Mouse (Mus musculus) gastrocnemius, postnatal 14 days (tissue): Measurements from ENCODE around the gene Gstm2. TPM values are rescaled to one million over a fixed set of nuclear protein-coding genes. Genes with fewer than 3 reads are reported as not detected.
"Not testable (repeated sequence)": the region's sequence is repeated elsewhere in the genome, so short reads cannot be mapped to it uniquely, and the experiment has no call there.

ENCODE experiments used
- DNase-seq: peaks from one replicate; pipeline ENCODE4 v3.0.0; 2021; ENCODE audit warnings: mixed read lengths
- intact Hi-C: fragments of 180-260 bp; cut with DNase I; formaldehyde crosslinking; loops from one replicate; pipeline ENCODE4 v1.15.1; 2025; ENCODE audit warnings: low total_unique reads
- long read RNA-seq, 2 experiments: library from polyadenylated mRNA; stranded (forward); transcript quantifications; one replicate each; pipeline ENCODE4 v2.0.0; 2021
- total RNA-seq, 2 experiments: library from RNA; stranded (reverse); gene quantifications; 2 replicates each; pipeline ENCODE4 v1.2.3; 2021

The Gstm2 gene
- 10 to 100 TPM; 43.8 to 50.8 TPM for total RNA-seq
- long read RNA-seq, experiment 1, transcript Gstm2-201 (8 exons, 1,064 nt), result major isoform, 29 of 34 reads
- long read RNA-seq, experiment 1, partial matches to known transcripts, result 3 of 34 reads
- long read RNA-seq, experiment 1, other reads (novel, unspliced or antisense), result 2 of 34 reads
- long read RNA-seq, experiment 2, transcript Gstm2-201 (8 exons, 1,064 nt), result major isoform, 41 of 52 reads
- long read RNA-seq, experiment 2, partial matches to known transcripts, result 5 of 52 reads
- long read RNA-seq, experiment 2, other reads (novel, unspliced or antisense), result 6 of 52 reads

DNA sequence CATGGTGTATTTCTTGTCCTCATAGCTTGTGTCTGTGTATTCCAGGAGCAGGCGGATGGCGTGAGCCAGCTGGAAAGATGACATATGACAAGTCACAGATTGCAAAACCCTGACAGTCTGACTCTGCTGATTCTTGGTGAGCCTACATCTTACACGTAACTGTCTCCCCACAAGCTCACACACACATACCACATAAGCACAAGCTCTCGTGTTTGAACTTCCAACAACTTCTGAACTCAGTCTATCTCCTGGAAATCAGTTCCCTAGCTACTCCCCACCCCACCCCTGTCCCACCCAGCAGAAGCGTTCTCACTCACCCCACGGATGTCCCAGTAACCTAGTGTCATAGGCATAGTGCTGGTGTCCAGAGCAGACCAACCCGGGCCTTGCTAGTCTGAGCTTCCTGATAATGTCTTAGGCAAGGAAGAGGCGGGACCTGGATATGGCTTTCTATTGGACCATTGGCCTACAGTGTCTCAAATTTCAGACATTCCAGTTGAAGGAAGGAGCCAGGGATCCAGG, at the start of gene Gstm2:
Gene Gstm2 (minus strand): TSS at position 413 of the 522 bp plus-strand sequence.
- intact Hi-C loops, result no loop called here
- peak; percentile 51 for DNase-seq

DNA sequence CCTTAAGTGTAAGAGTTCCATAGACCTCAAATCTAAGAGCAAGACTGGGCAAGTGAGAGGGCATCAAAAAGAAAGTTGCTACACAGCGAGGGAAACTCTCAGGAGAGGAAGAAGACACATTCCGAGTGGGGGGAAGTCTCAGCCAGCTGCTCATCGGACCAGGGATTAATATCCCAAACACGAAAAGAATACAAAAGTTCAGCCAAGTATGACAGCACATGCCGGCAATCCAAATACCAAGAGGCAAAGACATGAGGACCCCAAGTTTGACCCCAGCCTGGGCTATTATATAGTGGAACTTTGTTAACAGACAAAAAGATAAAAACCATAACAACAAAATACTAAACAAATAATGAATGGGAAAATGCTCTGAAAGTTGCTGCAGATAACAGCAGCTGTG, 46.9 kb upstream of the Gstm2 start:
- DNase-seq, result no peak

DNA sequence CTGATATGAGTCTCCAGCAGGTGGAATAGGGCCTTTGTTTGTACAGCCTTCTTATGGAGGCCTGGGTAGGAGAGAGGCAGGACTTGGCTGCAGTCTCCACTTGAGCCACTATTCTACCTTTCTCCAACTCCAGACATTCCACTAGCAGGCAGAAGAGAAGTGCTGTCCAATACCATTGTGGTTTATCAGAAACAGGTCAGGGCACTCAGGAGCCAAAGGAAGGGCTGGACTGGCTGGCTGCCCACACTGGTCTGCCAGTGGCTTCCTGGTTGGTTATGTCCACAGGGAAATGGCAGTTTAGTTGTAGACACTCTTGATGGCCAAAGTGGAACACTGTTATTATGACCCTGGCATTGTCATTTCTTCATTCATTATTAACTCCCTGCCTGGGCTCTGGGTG, 45.9 kb upstream of the Gstm2 start:
- intact Hi-C loops, result no loop called here
- no peak for DNase-seq

More for the DNA sequence above, 46.9 kb upstream of the Gstm2 start:
- intact Hi-C loops, result no loop called here

DNA sequence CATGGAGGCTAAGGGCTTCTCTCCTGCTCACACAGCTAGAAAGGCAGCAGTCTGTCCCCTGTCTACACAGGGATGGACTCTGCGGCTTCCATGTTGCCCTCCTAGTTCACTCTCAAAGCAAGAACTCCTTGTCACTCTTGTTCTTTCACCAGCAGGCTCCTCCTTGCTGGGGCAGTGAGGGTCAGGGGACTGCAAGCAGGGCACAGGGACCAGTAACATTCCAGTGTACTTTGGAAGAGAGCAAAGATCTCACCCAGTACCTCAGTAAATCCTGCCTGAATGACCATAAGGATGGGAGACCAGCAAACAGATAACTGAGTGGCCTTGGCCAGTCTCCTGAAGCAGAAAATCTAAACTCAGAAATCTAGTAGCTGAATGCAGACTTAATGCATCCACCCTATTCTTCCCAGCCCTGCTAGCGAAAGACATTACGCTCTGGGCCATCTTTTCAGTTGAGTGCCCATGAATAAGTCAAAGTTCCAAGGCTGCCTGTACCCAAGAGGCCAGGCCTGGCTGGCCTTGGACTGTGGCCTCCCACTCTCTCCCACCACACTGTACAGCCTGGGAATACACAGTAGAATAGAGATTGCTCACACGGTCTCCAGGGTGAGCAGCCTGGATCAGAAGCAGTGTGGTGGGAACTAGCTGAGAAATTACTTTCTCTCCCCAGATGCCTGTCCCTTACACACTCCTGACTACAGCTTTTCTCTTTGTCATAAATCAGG, 42.5 kb upstream of the Gstm2 start:
- intact Hi-C loops, result no loop called here

DNA sequence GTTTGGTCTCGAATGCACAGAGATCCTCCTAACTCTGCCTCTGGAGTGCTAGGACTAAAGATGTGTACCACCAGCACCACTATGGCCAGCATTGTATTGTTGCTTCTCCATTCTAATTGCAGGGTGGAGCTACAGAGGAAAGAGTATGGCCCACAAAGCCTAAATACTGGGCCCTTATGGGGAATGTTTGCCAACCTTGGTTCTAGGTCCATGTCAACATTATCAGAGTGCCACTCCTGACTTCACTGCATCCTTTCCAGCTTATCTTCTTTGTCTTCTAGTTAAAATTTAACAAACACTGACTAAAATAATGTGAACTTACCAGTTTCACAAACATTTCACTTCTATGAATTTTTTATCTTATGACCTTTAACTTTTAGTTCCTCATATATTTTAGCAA, 40.3 kb upstream of the Gstm2 start:
- DNase-seq, result no peak
- intact Hi-C loops, result no loop called here

More for the DNA sequence above, 42.5 kb upstream of the Gstm2 start:
- DNase-seq, result no peak

DNA sequence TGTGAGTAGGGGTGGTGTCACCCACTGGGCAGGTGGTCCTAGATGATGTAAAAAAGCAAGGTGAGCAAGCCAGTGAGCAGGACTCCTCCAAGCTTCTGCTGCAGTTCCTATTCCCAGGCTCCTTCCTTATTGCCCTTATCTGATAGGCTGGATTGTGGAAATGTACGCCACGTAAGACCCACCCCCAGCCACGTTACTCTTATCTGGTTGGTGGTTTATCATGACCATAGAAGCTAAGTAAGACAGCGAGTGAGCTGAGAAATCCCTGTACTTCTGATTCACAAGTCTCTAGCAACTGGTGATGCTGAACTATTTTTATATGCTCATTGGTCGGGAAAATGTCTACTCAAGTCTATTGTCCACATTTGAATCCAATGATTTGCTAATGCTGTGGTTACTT, 39.8 kb upstream of the Gstm2 start:
- intact Hi-C loops, result no loop called here
- DNase-seq, result no peak

DNA sequence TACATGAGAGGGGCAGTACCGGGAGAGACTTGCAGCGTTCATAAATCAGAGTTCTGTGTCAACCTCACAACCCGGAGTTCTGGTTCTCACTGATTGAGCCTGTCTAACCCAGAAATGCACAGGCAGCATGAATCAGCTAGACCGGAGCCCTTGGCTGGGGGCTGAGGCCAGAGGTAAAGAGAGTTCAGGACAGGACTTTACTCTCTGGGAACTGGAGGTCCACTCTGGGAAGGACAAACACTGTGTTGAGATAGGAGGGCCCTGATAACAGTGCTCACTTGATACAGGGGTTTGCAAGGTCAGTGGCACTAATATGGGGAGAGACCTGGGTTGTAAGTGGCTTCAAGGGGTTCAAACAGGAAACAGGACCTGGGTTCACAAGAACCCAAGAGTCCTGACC, 39.1 kb upstream of the Gstm2 start:
- intact Hi-C loops, result no loop called here
- no peak for DNase-seq

DNA sequence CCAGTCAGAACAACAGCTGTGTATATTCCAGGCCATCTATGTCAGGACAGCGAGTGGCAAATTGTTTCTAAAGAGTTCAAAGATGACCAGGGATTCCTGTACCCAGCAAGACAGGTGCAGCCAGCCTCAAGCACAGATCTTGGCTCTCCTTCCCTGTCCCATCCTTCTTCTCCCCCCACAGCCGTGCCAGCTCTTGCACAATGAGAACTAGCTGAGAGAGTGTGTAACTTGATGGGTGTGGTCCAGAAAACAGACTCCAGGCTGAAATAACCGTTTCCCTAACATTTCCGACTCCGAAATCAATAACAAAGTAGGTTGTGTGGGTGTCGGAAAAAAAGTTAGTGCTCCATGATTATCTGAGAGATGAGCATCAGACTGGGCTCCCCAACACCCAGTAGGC, 36.4 kb upstream of the Gstm2 start:
- intact Hi-C loops, result no loop called here
- peak; percentile 52 for DNase-seq

DNA sequence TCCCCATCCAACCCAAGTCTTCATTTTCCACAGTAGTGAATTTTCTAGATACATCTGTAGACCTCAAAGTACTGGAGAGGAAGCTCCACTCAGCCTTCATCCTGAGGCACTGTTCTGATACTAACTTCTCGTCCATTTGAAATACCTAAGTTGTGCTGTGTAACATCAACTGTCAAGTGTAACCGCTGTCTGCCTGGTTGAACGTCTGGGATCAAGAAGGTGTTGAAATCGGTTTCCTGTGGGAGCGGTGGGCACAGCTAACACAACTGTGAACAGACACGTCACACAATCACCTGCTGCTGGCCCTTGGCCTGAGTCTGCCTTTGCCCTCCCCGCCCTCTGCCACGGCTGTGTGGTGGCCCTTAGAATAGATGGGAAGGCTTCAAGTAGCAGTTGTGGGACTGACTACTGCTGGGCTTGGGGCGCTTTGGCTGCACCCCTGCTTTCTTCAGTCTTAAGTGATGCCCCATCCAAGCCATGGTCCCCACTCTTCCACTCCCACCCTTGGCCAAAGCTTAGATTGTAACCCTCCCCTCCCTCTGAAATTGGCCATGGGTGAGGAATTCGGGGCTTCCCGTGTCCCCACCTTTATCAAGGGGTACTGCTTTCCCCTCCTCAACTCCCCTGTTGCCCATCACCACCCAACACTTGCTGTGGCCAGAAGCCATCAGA, 34.2 kb upstream of the Gstm2 start:
- DNase-seq, intact Hi-C loops: not testable (repeated sequence)

DNA sequence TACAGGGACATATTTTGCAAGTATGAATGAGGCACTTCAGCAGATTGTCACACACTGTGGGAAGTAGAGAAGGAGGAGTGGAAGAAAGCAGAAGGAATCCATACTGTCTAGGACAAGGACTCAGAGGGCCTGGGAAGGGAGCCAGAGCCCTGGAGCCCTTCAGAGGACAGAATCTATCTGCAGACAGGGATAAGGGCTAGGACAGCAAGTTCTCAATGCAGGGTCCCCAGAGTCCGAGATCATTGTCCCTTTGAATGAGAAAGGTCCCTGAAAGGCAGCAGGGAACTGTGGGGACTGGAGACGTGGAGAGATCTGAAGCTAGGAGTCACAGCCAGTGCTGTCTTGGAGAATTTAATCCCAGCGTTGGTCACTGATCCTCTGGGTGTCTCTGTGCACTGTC, 33.0 kb upstream of the Gstm2 start:
- intact Hi-C loops, DNase-seq: not testable (repeated sequence)

DNA sequence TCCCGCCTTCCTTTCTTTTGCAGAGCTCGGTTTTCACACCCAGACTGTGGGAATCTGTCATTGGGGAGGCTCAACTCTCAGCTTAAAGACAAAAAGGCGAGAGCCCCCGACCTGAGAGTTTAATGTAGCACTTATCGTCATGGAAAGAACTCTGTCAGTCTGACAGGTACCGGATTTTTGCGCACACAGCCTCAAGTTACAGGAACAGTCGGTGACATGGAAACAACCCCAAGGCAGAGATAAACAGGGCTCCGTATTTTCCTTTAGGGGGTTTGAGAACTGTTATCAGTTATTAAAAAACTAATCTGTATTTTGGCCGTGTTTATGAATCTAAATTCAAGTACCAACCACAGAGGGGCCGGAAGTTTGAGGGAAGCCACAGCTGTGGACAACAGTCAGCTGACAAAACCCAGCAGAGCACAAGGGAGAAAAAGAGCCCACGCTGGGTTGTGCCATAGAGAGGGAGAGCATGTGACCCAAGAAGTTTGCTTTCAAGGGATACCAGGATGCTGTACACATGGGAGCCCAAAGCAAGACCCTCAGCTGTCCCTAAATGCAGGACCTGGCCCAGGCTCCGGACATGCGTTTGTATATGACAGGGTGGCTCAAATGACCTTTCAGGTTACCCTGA, 32.1 kb upstream of the Gstm2 start:
- no peak for DNase-seq
- intact Hi-C loops, result no loop called here

DNA sequence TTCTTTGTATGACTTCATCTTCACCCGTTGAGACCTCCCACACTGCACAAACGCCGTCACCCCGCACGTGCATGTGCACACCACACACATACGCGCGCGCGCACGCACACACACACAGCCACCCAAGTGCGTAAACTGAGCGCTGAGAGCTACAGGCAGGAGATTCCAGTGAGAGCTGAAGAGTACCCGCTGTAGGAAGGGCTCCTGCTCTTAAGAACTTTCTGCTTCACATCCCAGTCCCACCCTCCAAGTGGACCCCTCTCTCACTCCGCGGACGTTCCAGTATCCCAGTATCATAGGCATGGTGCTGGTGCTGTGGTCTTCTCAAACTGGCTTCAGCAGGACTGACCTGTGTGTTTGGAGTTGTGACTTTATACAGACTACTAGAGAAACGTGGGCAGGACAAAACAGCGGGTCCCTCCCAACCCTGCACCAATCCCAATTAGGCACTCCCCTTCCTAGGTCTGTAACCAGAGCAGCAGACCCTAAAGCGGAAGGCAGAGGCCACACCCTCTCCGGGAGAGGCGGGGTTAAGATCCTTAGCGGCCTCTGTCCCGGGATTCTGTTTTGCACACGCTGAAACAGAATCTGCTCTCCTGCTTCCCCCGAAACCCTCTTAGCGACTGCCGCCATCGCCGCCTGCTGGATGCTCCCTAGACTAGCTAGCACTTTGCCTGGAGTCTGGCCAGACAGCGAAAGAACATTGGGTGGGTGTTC, 31.4 kb upstream of the Gstm2 start, which contains the start of gene Gstm1:
Gene Gstm1 (minus strand): TSS at position 501 of the 717 bp plus-strand sequence.
- intact Hi-C loops, result no loop called here
- peak; percentile 96 for DNase-seq

DNA sequence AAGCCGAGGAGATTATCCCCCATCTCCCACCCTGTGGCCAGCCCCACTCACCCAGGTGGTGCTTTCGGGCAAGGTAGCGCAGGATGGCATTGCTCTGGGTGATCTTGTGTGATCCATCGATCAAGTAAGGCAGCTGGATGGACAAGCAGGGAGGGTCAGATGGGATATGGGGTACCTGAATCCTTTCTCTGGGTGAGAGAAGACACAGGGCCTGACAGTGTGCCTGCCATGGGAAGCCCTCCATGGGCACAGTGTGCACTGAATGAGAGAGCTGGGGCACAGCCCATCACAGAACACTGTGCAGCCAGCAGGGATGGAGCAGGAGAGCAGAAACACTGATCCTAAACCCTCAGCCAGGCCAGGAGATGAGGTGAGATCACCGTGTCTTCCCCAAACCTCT, 30.2 kb upstream of the Gstm2 start:
- DNase-seq, intact Hi-C loops: not testable (repeated sequence)

DNA sequence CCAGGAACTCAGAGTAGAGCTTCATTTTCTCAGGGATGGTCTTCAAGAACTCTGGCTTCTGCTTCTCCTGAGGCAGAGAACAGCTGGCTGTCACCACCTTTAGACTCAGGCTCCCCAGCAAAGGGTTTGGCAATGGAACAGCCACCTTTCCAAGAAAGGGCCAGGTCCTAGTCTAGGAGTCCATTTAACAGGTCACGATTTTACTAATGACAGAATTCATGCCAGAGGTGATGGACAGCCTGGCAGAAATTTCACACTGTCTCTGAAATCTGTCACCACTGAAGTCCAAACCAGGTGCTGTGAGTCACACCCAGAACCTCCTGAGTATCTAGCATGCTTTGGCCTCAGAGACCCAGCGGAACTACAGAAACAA, 28.7 kb upstream of the Gstm2 start:
- intact Hi-C loops, result loop anchor here (5.0 kb wide), 1 partner anchor 58 kb away; no protein-coding TSS in a partner anchor
- DNase-seq, result no peak

DNA sequence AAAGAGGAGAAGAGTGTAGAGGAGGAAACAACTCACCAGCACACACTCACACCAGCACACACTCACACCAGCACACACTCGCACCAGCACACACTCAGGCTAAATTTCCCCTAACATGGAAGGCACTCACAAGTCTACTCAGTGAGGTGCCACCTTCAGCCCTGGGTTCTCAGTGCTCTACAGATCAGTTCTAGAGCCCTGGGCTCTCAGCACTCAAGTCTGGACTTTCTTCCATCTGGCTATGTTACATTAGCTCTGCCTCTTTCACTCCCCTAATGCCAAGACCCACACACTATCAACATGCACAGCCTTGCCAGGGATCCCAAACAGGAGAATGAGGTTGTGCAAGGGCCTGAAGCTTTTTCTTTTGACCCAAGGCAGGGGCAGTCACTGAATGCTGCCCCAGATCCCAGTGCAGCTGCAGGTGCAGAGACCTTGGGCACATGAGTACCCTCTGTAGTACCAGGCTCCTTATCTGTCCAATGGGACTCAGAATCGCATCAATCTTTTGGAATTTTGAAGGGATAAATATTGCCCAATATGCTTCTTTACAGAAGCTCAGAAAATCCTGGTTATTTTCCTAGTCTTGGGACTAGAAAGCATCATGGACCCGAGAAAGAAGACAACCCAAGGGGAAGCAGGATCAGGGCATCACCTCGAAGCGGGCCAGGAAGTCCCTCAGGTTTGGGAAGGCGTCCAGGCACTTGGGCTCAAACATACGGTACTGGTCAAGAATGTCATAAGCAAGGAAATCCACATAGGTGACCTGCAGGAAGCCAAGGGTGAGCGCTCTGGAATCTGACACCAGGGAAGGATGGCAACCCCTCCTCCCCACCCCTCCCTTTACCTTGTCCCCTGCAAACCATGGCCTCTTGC, 28.1 kb upstream of the Gstm2 start:
- no peak for DNase-seq
- intact Hi-C loops, result loop anchor here (5.0 kb wide), 1 partner anchor 57 kb away; no protein-coding TSS in a partner anchor

DNA sequence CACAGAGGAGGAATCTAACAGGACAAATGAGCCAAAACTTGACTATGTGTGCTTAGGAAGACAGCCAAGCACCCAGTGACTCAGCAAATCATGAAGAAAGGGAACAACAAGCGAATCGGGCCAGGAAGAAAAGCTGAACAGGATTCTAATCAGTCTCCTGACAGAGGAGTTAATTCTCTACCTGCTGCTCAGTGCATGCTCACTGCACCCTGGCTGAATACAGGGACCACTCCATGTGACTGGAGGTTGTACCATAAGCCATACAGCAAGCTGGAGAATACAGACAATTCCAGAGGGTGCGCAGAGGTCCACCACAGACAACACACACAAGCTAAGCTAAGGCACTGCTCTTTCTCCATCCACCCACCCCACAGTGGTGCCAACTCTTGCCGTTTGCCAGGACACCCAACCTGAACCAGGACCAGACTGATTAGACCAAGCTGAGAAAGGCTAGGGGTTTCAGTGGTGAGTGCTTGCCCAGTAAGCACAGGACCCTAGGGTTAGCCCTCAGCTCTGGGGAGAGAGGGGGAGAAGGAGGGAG, 27.1 kb upstream of the Gstm2 start:
- intact Hi-C loops, result loop anchor here (5.0 kb wide), 1 partner anchor 56 kb away; no protein-coding TSS in a partner anchor
- DNase-seq, result peak; percentile 43

DNA sequence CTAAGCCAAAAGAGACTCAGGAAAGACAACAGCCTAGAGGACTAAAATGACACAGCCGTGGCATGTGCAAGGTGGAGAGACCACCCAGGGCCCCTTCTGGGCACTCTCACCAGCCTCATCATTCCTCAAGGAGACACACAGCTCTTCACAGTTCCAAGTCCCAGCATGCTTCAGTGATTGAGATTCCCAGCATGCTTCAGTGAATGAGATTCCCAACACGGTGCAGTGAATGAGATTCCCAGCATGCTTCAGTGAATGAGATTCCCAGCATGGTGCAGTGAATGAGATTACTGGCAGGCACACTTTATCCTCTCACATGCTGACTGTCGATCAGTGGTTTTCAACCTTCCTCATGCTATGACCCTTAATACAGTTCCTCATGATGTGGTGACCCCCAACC, 25.3 kb upstream of the Gstm2 start:
- DNase-seq, result no peak
- intact Hi-C loops, result loop anchor here (5.0 kb wide), 1 partner anchor 54 kb away; no protein-coding TSS in a partner anchor

DNA sequence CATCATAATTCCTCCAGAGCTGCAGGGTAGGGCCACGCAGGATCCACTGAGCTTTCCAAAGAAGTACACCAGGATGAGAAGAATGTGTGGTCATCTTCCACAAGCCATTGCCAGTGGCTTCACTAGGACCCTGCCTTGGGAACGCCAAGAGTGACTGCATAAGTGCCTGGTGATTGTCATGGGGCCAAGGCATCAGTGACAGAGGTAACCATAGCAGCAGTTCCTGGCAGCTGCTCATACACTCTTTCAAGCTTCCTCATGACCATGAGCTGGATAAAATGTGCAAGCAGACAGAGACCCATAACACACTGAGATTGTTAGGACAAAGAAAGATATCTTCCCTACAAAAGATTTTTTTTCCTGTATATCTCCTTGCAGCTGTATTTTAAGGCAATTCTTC, 24.0 kb upstream of the Gstm2 start:
- peak; percentile 38 for DNase-seq
- intact Hi-C loops, result loop anchor here (5.0 kb wide), 1 partner anchor 53 kb away; no protein-coding TSS in a partner anchor
